Mouse (Mus musculus): ENCODE results near the gene Man1a. TPM values are rescaled to one million over a fixed set of nuclear protein-coding genes. Genes with fewer than 3 reads are reported as not detected.

Gene Man1a
- 3.1 and 4.1 TPM in 2 replicates for polyA plus RNA-seq (2012)

DNA sequence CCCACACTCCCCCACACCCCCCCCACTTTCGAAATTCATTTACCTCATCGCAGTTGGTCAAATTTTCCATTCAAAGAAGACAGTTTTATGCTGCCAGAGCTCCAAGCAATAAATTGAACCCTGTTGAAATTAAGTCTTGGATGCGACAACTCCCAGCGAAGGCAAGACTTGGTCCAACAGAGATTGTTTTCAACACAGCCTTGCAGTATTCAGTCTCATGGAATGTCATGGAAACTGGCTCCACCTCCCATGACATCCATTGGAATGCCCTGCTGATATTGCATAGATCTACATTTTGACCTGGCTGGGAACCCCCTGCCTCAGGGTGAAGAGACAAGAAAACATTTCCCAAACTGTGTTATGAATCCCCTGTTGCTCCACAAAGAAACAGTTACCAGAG lies at the start of gene Man1a:
Gene Man1a (minus strand): TSS at position 190 of the 400 bp plus-strand sequence.
- Histone ChIP-seq H3K4me3 (replicated peaks) (peak within 1 kb of the TSS; percentile 100), H3K36me3 (ENCODE audit: control insufficient read depth) (peaks cover 28% of the 10 kb centered on the region), H3K27me3 (ENCODE audit: control insufficient read depth) (peaks cover 56% of the 10 kb centered on the region), H3K4me1 (ENCODE audit: control insufficient read depth) (peaks cover 52% of the 10 kb centered on the region), H3K9me3 (ENCODE audit: control insufficient read depth, low read length) (no peaks in the 10 kb centered on the region)
- TF ChIP-seq GATA1 (IDR thresholded peaks at IDR 0.05; ENCODE audit: low read length) = no peak
- TF ChIP-seq TAL1 (IDR thresholded peaks at IDR 0.05; ENCODE audit: low read length) = no peak

GRCm38 (mm10) chr10:54121816-54122215 lies 45.4 kb upstream of the Man1a start:
- Histone ChIP-seq H3K4me3 (replicated peaks) (no peak overlapping the region), H3K36me3 (ENCODE audit: control insufficient read depth) (no peaks in the 10 kb centered on the region), H3K27me3 (ENCODE audit: control insufficient read depth) (no peaks in the 10 kb centered on the region), H3K9me3 (ENCODE audit: control insufficient read depth, low read length) (no peaks in the 10 kb centered on the region), H3K4me1 (ENCODE audit: control insufficient read depth) (no peaks in the 10 kb centered on the region)
- TF ChIP-seq GATA1 (IDR thresholded peaks at IDR 0.05; ENCODE audit: low read length) = no peak

DNA sequence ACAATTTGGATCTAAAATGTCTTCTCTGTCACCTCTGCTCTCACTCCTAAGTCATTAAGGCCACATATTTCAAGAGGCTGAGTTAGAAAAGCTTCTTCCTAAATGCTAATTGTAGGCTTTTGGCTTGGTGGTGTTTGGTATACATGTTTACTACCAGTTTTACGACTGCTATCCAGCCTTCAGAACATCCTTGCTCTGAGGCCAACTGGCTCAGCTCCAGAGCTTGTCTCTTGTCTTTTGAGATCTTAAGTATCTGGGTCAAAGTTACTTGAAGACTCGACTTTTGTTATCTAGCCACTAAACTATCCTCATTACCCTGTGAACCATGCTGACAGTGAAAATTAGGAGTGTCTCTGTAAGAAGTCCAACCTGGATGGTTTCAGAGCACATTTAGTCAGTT lies 44.0 kb upstream of the Man1a start:
- TF ChIP-seq GATA1 (IDR thresholded peaks at IDR 0.05; ENCODE audit: low read length) = no peak
- Histone ChIP-seq H3K4me3 (replicated peaks) (no peak overlapping the region), H3K36me3 (ENCODE audit: control insufficient read depth) (no peaks in the 10 kb centered on the region), H3K9me3 (ENCODE audit: control insufficient read depth, low read length) (no peaks in the 10 kb centered on the region), H3K4me1 (ENCODE audit: control insufficient read depth) (no peaks in the 10 kb centered on the region), H3K27me3 (ENCODE audit: control insufficient read depth) (no peaks in the 10 kb centered on the region)

GRCm38 (mm10) chr10:54119303-54119702 lies 42.9 kb upstream of the Man1a start:
- no peaks in the 10 kb centered on the region for H3K4me1 ChIP-seq (ENCODE audit: control insufficient read depth)
- TF ChIP-seq TAL1 (IDR thresholded peaks at IDR 0.05; ENCODE audit: low read length) (no peak), GATA1 (IDR thresholded peaks at IDR 0.05; ENCODE audit: low read length) (no peak)
- H3K27me3 ChIP-seq (ENCODE audit: control insufficient read depth) = no peaks in the 10 kb centered on the region
- H3K9me3 ChIP-seq (ENCODE audit: control insufficient read depth, low read length) = no peaks in the 10 kb centered on the region
- no peak overlapping the region for H3K4me3 ChIP-seq (replicated peaks)
- H3K36me3 ChIP-seq (ENCODE audit: control insufficient read depth) = no peaks in the 10 kb centered on the region

- Histone ChIP-seq H3K4me1 (ENCODE audit: control insufficient read depth) (no peaks in the 10 kb centered on the region), H3K9me3 (ENCODE audit: control insufficient read depth, low read length) (no peaks in the 10 kb centered on the region), H3K4me3 (replicated peaks) (no peak overlapping the region), H3K27me3 (ENCODE audit: control insufficient read depth) (no peaks in the 10 kb centered on the region), H3K36me3 (ENCODE audit: control insufficient read depth) (no peaks in the 10 kb centered on the region)
- TF ChIP-seq GATA1 (IDR thresholded peaks at IDR 0.05; ENCODE audit: low read length) (no peak), TAL1 (IDR thresholded peaks at IDR 0.05; ENCODE audit: low read length) (no peak)
These were observed 42.0 kb upstream of the Man1a start for GRCm38 (mm10) chr10:54118223-54118912.

DNA sequence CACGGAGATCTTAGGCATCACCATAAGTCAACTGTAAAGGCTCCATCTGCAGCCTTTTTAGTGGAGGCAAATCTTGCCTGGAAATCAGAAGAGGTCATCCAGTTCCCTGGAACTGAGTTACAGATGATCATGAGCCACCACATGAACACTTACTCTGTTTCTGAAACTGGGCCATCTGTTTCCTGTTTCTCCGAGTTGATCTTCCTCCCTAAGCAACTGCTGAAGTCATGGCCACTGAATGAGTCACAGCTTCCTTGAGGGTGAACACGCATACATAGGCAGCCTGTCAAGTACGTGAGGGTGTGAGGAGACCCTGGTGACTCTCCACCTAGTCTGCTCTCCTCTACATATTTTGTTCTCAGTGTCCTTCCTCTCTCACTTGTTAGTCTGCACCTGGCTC lies 41.4 kb upstream of the Man1a start:
- H3K4me1 ChIP-seq (ENCODE audit: control insufficient read depth) = no peaks in the 10 kb centered on the region
- H3K9me3 ChIP-seq (ENCODE audit: control insufficient read depth, low read length) = no peaks in the 10 kb centered on the region
- H3K36me3 ChIP-seq (ENCODE audit: control insufficient read depth) = no peaks in the 10 kb centered on the region
- H3K4me3 ChIP-seq (replicated peaks) = no peak overlapping the region
- TF ChIP-seq TAL1 (IDR thresholded peaks at IDR 0.05; ENCODE audit: low read length) = no peak
- H3K27me3 ChIP-seq (ENCODE audit: control insufficient read depth) = no peaks in the 10 kb centered on the region

GRCm38 (mm10) chr10:54103671-54104070 lies 27.3 kb upstream of the Man1a start:
- H3K4me3 ChIP-seq (replicated peaks) = no peak overlapping the region
- no peaks in the 10 kb centered on the region for H3K9me3 ChIP-seq (ENCODE audit: control insufficient read depth, low read length)
- H3K36me3 ChIP-seq (ENCODE audit: control insufficient read depth) = no peaks in the 10 kb centered on the region
- no peak for TF ChIP-seq TAL1 (IDR thresholded peaks at IDR 0.05; ENCODE audit: low read length)
- no peak for TF ChIP-seq GATA1 (IDR thresholded peaks at IDR 0.05; ENCODE audit: low read length)
- no peaks in the 10 kb centered on the region for H3K27me3 ChIP-seq (ENCODE audit: control insufficient read depth)
- H3K4me1 ChIP-seq (ENCODE audit: control insufficient read depth) = no peaks in the 10 kb centered on the region

DNA sequence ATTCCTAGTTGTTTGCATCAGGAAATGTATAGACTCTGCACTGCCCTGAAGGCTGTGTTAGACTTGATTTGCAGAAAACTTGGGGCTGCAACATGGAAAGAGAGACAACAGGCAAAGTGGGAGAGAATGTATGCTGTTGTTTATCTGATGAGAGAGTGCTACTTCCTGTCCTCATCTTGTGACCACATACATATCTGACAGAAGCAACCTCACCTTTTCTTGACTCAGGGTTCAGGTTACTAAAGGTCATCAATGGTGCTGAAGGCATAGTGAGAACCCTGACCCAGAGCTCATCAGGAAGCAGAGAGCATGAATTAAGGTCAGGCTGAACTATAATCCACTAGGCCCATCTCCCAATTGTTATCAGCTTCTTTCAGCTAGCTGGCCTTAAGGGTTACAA lies 15.7 kb upstream of the Man1a start:
- Histone ChIP-seq H3K4me3 (replicated peaks) (no peak overlapping the region), H3K9me3 (ENCODE audit: control insufficient read depth, low read length) (no peaks in the 10 kb centered on the region), H3K36me3 (ENCODE audit: control insufficient read depth) (no peaks in the 10 kb centered on the region), H3K27me3 (ENCODE audit: control insufficient read depth) (no peaks in the 10 kb centered on the region), H3K4me1 (ENCODE audit: control insufficient read depth) (no peaks in the 10 kb centered on the region)
- TF ChIP-seq TAL1 (IDR thresholded peaks at IDR 0.05; ENCODE audit: low read length) (no peak), GATA1 (IDR thresholded peaks at IDR 0.05; ENCODE audit: low read length) (no peak)

- Histone ChIP-seq H3K27me3 (ENCODE audit: control insufficient read depth) (peaks cover 6% of the 10 kb centered on the region), H3K9me3 (ENCODE audit: control insufficient read depth, low read length) (no peaks in the 10 kb centered on the region), H3K4me1 (ENCODE audit: control insufficient read depth) (no peaks in the 10 kb centered on the region), H3K4me3 (replicated peaks) (no peak overlapping the region), H3K36me3 (ENCODE audit: control insufficient read depth) (no peaks in the 10 kb centered on the region)
- TF ChIP-seq TAL1 (IDR thresholded peaks at IDR 0.05; ENCODE audit: low read length) (no peak), GATA1 (IDR thresholded peaks at IDR 0.05; ENCODE audit: low read length) (no peak)
These were observed 13.5 kb upstream of the Man1a start for GRCm38 (mm10) chr10:54089923-54090322.

- Histone ChIP-seq H3K4me3 (replicated peaks) (no peak overlapping the region), H3K27me3 (ENCODE audit: control insufficient read depth) (peaks cover 9% of the 10 kb centered on the region), H3K36me3 (ENCODE audit: control insufficient read depth) (no peaks in the 10 kb centered on the region), H3K4me1 (ENCODE audit: control insufficient read depth) (no peaks in the 10 kb centered on the region), H3K9me3 (ENCODE audit: control insufficient read depth, low read length) (no peaks in the 10 kb centered on the region)
- TF ChIP-seq TAL1 (IDR thresholded peaks at IDR 0.05; ENCODE audit: low read length) (no peak), GATA1 (IDR thresholded peaks at IDR 0.05; ENCODE audit: low read length) (no peak)
These were observed 10.9 kb upstream of the Man1a start for GRCm38 (mm10) chr10:54087346-54087745.

Measured in erythroblast, embryonic 14.5 days (primary cell).